Mouse (Mus musculus): Measurements from ENCODE around the gene Morn3. TPM values are rescaled to one million over a fixed set of nuclear protein-coding genes. Genes with fewer than 3 reads are reported as not detected.

The Morn3 gene
- total RNA-seq, 1 experiment: 0.62 TPM

- H3K9ac ChIP-seq (ENCODE audit: insufficient read depth, low read depth, low read length, poor library complexity, severe bottlenecking): no peak overlapping the region
- 0 out of 4 replicates have a peak, but pooled peaks cover 0 to 3% of the 10 kb centered on the region in 2 experiments for H3K4me1 ChIP-seq (ENCODE audit: control insufficient read depth in 2 of 2, insufficient read depth in 2 of 2, low read length in 2 of 2, poor library complexity in 1 of 2)
- no peak for TF ChIP-seq ZNF384 (IDR thresholded peaks at IDR 0.05; ENCODE audit: low read depth, low read length)
- TF ChIP-seq MAFK (IDR thresholded peaks at IDR 0.05; ENCODE audit: insufficient read depth, low read depth, low read length): no peak
- TF ChIP-seq ZC3H11A (IDR thresholded peaks at IDR 0.05; ENCODE audit: borderline replicate concordance, low read depth, low read length): no peak
- no peak for TF ChIP-seq HCFC1 (IDR thresholded peaks at IDR 0.05; ENCODE audit: borderline replicate concordance, insufficient read depth, low read length)
- TF ChIP-seq CHD2 (IDR thresholded peaks at IDR 0.05; ENCODE audit: low read depth, low read length): no peak
- in situ Hi-C loops (cut with MboI; ENCODE audit: low sequenced_read_pairs in 2 of 2, unreplicated experiment in 2 of 2): no loop called here
- no peak overlapping the region for H3K27ac ChIP-seq (ENCODE audit: insufficient read depth, low read depth, low read length, poor library complexity, severe bottlenecking)
- no peak for DNase-seq (ENCODE audit: low read depth, low spot score)
- H3K4me3 ChIP-seq (ENCODE audit: insufficient read depth in 1 of 2, low read depth in 1 of 2, low read length in 2 of 2, poor library complexity in 1 of 2, severe bottlenecking in 1 of 2): no peak overlapping the region
- H3K36me3 ChIP-seq (ENCODE audit: control insufficient read depth, insufficient read depth, low read length, poor library complexity, severe bottlenecking): no peaks in the 10 kb centered on the region; the same call in 1 of the 2 replicates
- H3K9me3 ChIP-seq (ENCODE audit: control insufficient read depth, insufficient read depth, low read depth, low read length): no peaks in the 10 kb centered on the region
These were observed 43.9 kb upstream of the Morn3 start for GRCm38 (mm10) chr5:123090560-123091306.

GRCm38 (mm10) chr5:123088784-123089183 is 42.0 kb upstream of the Morn3 start:
- in situ Hi-C loops (cut with MboI; ENCODE audit: low sequenced_read_pairs in 2 of 2, unreplicated experiment in 2 of 2): no loop called here
- H3K4me1 ChIP-seq (ENCODE audit: control insufficient read depth in 2 of 2, insufficient read depth in 2 of 2, low read length in 2 of 2, poor library complexity in 1 of 2): peaks cover 3% of the 10 kb centered on the region in 2 experiments; a peak in 1 of 4 replicates
- no peak overlapping the region for H3K9ac ChIP-seq (ENCODE audit: insufficient read depth, low read depth, low read length, poor library complexity, severe bottlenecking)
- H3K27ac ChIP-seq (ENCODE audit: insufficient read depth, low read depth, low read length, poor library complexity, severe bottlenecking): no peak overlapping the region
- no peaks in the 10 kb centered on the region; the same call in 1 of the 2 replicates for H3K36me3 ChIP-seq (ENCODE audit: control insufficient read depth, insufficient read depth, low read length, poor library complexity, severe bottlenecking)
- no peak for DNase-seq (ENCODE audit: low read depth, low spot score)
- TF ChIP-seq CHD2 (IDR thresholded peaks at IDR 0.05; ENCODE audit: low read depth, low read length) (no peak), ZNF384 (IDR thresholded peaks at IDR 0.05; ENCODE audit: low read depth, low read length) (no peak), MAFK (IDR thresholded peaks at IDR 0.05; ENCODE audit: insufficient read depth, low read depth, low read length) (no peak), ZC3H11A (IDR thresholded peaks at IDR 0.05; ENCODE audit: borderline replicate concordance, low read depth, low read length) (no peak), HCFC1 (IDR thresholded peaks at IDR 0.05; ENCODE audit: borderline replicate concordance, insufficient read depth, low read length) (no peak)
- no peaks in the 10 kb centered on the region for H3K9me3 ChIP-seq (ENCODE audit: control insufficient read depth, insufficient read depth, low read depth, low read length)
- H3K4me3 ChIP-seq (ENCODE audit: insufficient read depth in 1 of 2, low read depth in 1 of 2, low read length in 2 of 2, poor library complexity in 1 of 2, severe bottlenecking in 1 of 2): no peak overlapping the region

GRCm38 (mm10) chr5:123086501-123086900 is 39.7 kb upstream of the Morn3 start:
- no peak for DNase-seq (ENCODE audit: low read depth, low spot score)
- in situ Hi-C loops (cut with MboI; ENCODE audit: low sequenced_read_pairs in 2 of 2, unreplicated experiment in 2 of 2): no loop called here
- no peak for TF ChIP-seq MAFK (IDR thresholded peaks at IDR 0.05; ENCODE audit: insufficient read depth, low read depth, low read length)
- no peak for TF ChIP-seq ZC3H11A (IDR thresholded peaks at IDR 0.05; ENCODE audit: borderline replicate concordance, low read depth, low read length)
- TF ChIP-seq HCFC1 (IDR thresholded peaks at IDR 0.05; ENCODE audit: borderline replicate concordance, insufficient read depth, low read length): no peak
- no peak for TF ChIP-seq CHD2 (IDR thresholded peaks at IDR 0.05; ENCODE audit: low read depth, low read length)
- no peak for TF ChIP-seq ZNF384 (IDR thresholded peaks at IDR 0.05; ENCODE audit: low read depth, low read length)

GRCm38 (mm10) chr5:123083340-123084050 is 36.7 kb upstream of the Morn3 start:
- no peak overlapping the region for H3K4me3 ChIP-seq (ENCODE audit: insufficient read depth in 1 of 2, low read depth in 1 of 2, low read length in 2 of 2, poor library complexity in 1 of 2, severe bottlenecking in 1 of 2)

More at GRCm38 (mm10) chr5:123086501-123086900, 39.7 kb upstream of the Morn3 start:
- Histone ChIP-seq H3K36me3 (ENCODE audit: control insufficient read depth, insufficient read depth, low read length, poor library complexity, severe bottlenecking) (no peaks in the 10 kb centered on the region; the same call in 1 of the 2 replicates), H3K9ac (ENCODE audit: insufficient read depth, low read depth, low read length, poor library complexity, severe bottlenecking) (no peak overlapping the region), H3K9me3 (ENCODE audit: control insufficient read depth, insufficient read depth, low read depth, low read length) (no peaks in the 10 kb centered on the region), H3K27ac (ENCODE audit: insufficient read depth, low read depth, low read length, poor library complexity, severe bottlenecking) (no peak overlapping the region), H3K4me3 (ENCODE audit: insufficient read depth in 1 of 2, low read depth in 1 of 2, low read length in 2 of 2, poor library complexity in 1 of 2, severe bottlenecking in 1 of 2) (no peak overlapping the region), H3K4me1 (ENCODE audit: control insufficient read depth in 2 of 2, insufficient read depth in 2 of 2, low read length in 2 of 2, poor library complexity in 1 of 2) (peaks cover 3% of the 10 kb centered on the region in 2 experiments; a peak in 1 of 4 replicates)

More at GRCm38 (mm10) chr5:123083340-123084050, 36.7 kb upstream of the Morn3 start:
- H3K27ac ChIP-seq (ENCODE audit: insufficient read depth, low read depth, low read length, poor library complexity, severe bottlenecking): no peak overlapping the region
- H3K36me3 ChIP-seq (ENCODE audit: control insufficient read depth, insufficient read depth, low read length, poor library complexity, severe bottlenecking): no peaks in the 10 kb centered on the region
- in situ Hi-C loops (cut with MboI; ENCODE audit: low sequenced_read_pairs in 2 of 2, unreplicated experiment in 2 of 2): no loop called here
- DNase-seq (ENCODE audit: low read depth, low spot score): no peak
- no peaks in the 10 kb centered on the region for H3K9me3 ChIP-seq (ENCODE audit: control insufficient read depth, insufficient read depth, low read depth, low read length)
- no peak overlapping the region for H3K9ac ChIP-seq (ENCODE audit: insufficient read depth, low read depth, low read length, poor library complexity, severe bottlenecking)
- peaks cover 3% of the 10 kb centered on the region in 2 experiments; a peak in 1 of 4 replicates for H3K4me1 ChIP-seq (ENCODE audit: control insufficient read depth in 2 of 2, insufficient read depth in 2 of 2, low read length in 2 of 2, poor library complexity in 1 of 2)
- TF ChIP-seq ZNF384 (IDR thresholded peaks at IDR 0.05; ENCODE audit: low read depth, low read length): no peak
- no peak for TF ChIP-seq ZC3H11A (IDR thresholded peaks at IDR 0.05; ENCODE audit: borderline replicate concordance, low read depth, low read length)
- TF ChIP-seq HCFC1 (IDR thresholded peaks at IDR 0.05; ENCODE audit: borderline replicate concordance, insufficient read depth, low read length): no peak
- TF ChIP-seq CHD2 (IDR thresholded peaks at IDR 0.05; ENCODE audit: low read depth, low read length): no peak
- TF ChIP-seq MAFK (IDR thresholded peaks at IDR 0.05; ENCODE audit: insufficient read depth, low read depth, low read length): no peak

All from ES-E14 (cell line).